Mouse (Mus musculus) cerebellum, adult 2 months (tissue): ENCODE data around the gene Ankrd36. TPM values are rescaled to one million over a fixed set of nuclear protein-coding genes. Genes with fewer than 3 reads are reported as not detected.
"Not testable (repeated sequence)": the region's sequence is repeated elsewhere in the genome, so short reads cannot be mapped to it uniquely, and the experiment has no call there.

Source experiments
- DNase-seq, 2 experiments: peaks; one replicate each; pipeline ENCODE4 v3.0.0; 2021
- H3K27ac ChIP-seq: fragments of 200-500 bp; 2 replicates; pipeline ENCODE4 v1.5.1; 2012; ENCODE audit warnings: low read length, control low read depth, inconsistent platforms; ENCODE audit not compliant: insufficient read depth
- H3K27me3 ChIP-seq: fragments of 200-500 bp; 2 replicates; pipeline ENCODE4 v1.6.1; 2012; ENCODE audit warnings: inconsistent platforms, mild to moderate bottlenecking, low read length, moderate library complexity; ENCODE audit not compliant: control insufficient read depth, insufficient read depth
- H3K4me1 ChIP-seq: fragments of 200-500 bp; 2 replicates; pipeline ENCODE4 v1.6.1; 2011; ENCODE audit warnings: low read length; ENCODE audit not compliant: control insufficient read depth, insufficient read depth
- H3K4me3 ChIP-seq: fragments of 200-500 bp; replicated peaks from 2 replicates; pipeline ENCODE3; 2011; ENCODE audit warnings: mild to moderate bottlenecking, low read depth, low read length, control low read depth; ENCODE audit not compliant: insufficient read depth
- CTCF ChIP-seq: fragments of 200-500 bp; IDR thresholded peaks from 2 replicates; pipeline ENCODE4 v1.5.1; 2011; ENCODE audit warnings: low read depth, mild to moderate bottlenecking, control low read depth, low read length, moderate library complexity, borderline replicate concordance; ENCODE audit not compliant: insufficient read depth
- POLR2A ChIP-seq: fragments of 200-500 bp; IDR thresholded peaks from 2 replicates; pipeline ENCODE4 v1.6.1; 2011; ENCODE audit warnings: low read length, control low read depth, borderline replicate concordance; ENCODE audit not compliant: insufficient read depth
- WGBS: fragments of 180-500 bp; shearing (Covaris S2); methylation state at CpG from one replicate; pipeline ENCODE4 v1.1.7; 2018; 5-methylcytosine and 5-hydroxymethylcytosine counted together
- polyA plus RNA-seq: library from polyadenylated mRNA; depleted of rRNA; stranded (reverse); fragments of >200 nt; gene quantifications from 2 replicates; pipeline ENCODE4 v1.2.3, GENCODE M21; 2012

The Ankrd36 gene
- polyA plus RNA-seq, 1 experiment: not detected

- TF ChIP-seq POLR2A: no peak
- no peak for TF ChIP-seq CTCF
Observed at GRCm38 (mm10) chr11:5526573-5527439, 42.7 kb upstream of the Ankrd36 start.

DNA sequence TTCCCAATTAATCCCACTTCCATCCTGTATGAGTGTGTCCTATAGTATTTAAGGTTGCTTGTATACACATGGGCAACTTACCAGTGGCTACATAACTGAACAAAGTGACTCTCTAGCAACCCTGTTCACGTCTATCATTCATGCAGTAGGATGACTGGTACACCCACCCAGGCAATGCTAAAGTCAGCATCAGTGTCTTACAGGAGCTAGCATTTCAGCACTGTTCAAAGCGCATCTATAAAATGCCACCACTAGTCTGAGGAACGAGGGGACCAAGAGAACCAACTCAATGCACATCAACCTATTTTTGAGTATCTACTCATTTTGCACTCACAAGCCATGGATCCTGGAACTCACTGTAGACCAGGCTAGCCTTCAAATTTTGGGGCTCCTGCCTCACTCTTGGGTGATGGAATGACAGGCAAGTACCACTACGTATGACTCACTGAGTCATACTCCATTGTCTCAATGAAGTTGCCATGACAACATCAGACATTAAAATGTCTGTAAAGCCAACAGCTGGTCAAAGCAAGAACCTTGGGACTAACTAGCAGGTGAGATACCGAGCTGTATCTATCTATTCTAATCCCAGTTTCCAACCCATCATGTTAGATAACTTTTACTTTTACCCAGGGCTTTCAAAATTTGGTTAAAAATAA lies 41.5 kb upstream of the Ankrd36 start:
- Histone ChIP-seq H3K4me3 (no peak overlapping the region), H3K27me3 (no peaks in the 10 kb centered on the region), H3K27ac (no peak overlapping the region), H3K4me1 (peaks cover 7% of the 10 kb centered on the region; the same call in 1 of the 2 replicates)
- no peak for DNase-seq
- 75% methylated on average over 5 of the region's 5 CpGs for WGBS
- TF ChIP-seq POLR2A: no peak
- no peak for TF ChIP-seq CTCF

More at GRCm38 (mm10) chr11:5526573-5527439, 42.7 kb upstream of the Ankrd36 start:
- DNase-seq: no peak
- peaks cover 7% of the 10 kb centered on the region; the same call in 1 of the 2 replicates for H3K4me1 ChIP-seq
- no peak overlapping the region for H3K27ac ChIP-seq
- no peak overlapping the region for H3K4me3 ChIP-seq
- 86% methylated on average over 7 of the region's 7 CpGs for WGBS
- H3K27me3 ChIP-seq: no peaks in the 10 kb centered on the region

GRCm38 (mm10) chr11:5528841-5529240 lies 40.6 kb upstream of the Ankrd36 start:
- Histone ChIP-seq H3K27me3 (no peaks in the 10 kb centered on the region), H3K4me1 (peaks cover 3% of the 10 kb centered on the region; the same call in 1 of the 2 replicates), H3K27ac (no peak overlapping the region), H3K4me3 (no peak overlapping the region)
- WGBS: 35% methylated on average over 5 of the region's 5 CpGs
- no peak for TF ChIP-seq CTCF
- no peak for TF ChIP-seq POLR2A
- no peak for DNase-seq

DNA sequence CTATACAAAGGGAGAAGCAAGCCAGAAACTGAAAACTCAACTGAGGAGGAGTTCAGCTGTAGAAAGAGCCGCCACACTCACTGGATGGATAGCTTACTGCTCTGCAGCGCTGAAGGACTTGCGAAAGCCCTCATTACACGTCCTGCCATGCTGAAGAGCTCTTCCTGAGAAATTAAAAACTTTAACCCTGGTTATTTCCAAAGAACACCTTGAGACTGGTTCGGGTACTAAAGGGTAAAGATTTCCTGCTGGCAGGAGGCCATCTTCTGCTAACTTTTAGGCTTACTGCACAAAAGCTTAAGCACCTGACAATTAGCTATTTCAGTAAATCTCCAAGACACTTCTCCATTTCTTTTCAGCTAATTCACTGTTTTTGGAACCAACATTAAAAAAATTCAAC lies 39.3 kb upstream of the Ankrd36 start:
- Histone ChIP-seq H3K27me3 (no peaks in the 10 kb centered on the region), H3K4me3 (no peak overlapping the region), H3K27ac (no peak overlapping the region), H3K4me1 (no peaks in the 10 kb centered on the region)
- DNase-seq: no peak
- WGBS: 78% methylated on average over 5 of the region's 5 CpGs
- TF ChIP-seq CTCF (no peak), POLR2A (no peak)

- 72% methylated on average over 6 of the region's 6 CpGs for WGBS
- Histone ChIP-seq H3K4me3 (no peak overlapping the region), H3K27me3 (no peaks in the 10 kb centered on the region), H3K4me1 (no peaks in the 10 kb centered on the region), H3K27ac (no peak overlapping the region)
- TF ChIP-seq CTCF: no peak
- TF ChIP-seq POLR2A: no peak
- DNase-seq: no peak
Observed at GRCm38 (mm10) chr11:5530717-5531116, 38.8 kb upstream of the Ankrd36 start.

- WGBS: 82% methylated on average over 5 of the region's 5 CpGs
Observed at GRCm38 (mm10) chr11:5533108-5533507, 36.4 kb upstream of the Ankrd36 start.

DNA sequence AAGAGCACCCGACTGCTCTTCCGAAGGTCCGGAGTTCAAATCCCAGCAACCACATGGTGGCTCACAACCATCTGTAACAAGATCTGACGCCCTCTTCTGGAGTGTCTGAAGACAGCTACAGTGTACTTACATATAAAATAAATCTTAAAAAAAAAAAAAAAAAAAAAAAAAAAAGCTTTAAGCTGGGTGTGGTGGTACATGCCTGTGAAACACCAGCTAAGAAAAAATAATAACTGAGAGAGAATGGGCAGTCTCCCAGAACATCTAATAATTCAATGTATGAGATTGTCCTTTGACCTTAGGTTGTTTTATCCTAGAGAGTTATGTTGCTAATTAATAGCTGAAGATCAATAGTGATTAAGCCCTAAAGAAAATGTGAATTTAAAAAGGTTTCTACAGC lies 32.0 kb upstream of the Ankrd36 start:
- H3K4me1 ChIP-seq, DNase-seq, H3K4me3 ChIP-seq, H3K27ac ChIP-seq, H3K27me3 ChIP-seq: not testable (repeated sequence)
- WGBS: 78% methylated on average over 4 of the region's 4 CpGs

More at GRCm38 (mm10) chr11:5533108-5533507, 36.4 kb upstream of the Ankrd36 start:
- H3K4me1 ChIP-seq: no peaks in the 10 kb centered on the region
- H3K27ac ChIP-seq: no peak overlapping the region
- H3K27me3 ChIP-seq: no peaks in the 10 kb centered on the region
- DNase-seq: no peak
- no peak overlapping the region for H3K4me3 ChIP-seq
- TF ChIP-seq CTCF: no peak
- TF ChIP-seq POLR2A: no peak

DNA sequence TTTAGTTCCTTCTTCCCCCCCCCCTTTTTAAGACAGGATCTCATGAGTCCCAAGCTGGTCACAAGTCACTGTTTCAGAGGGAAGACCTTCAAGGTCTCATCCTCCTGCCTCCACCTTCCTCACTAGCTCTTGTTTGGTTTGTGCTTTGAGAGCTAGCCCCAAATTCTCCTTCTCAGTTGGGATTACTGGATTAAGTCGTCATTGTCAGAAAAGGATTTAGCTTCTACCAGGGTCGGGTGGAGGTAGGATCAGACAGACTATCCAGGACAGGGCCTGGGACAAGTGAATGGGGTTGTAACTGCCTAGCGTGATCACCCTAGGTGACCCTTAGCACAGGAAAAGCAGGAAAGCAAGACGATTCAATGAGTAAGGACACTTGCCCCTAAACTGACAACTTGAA lies 29.2 kb upstream of the Ankrd36 start:
- no peak overlapping the region for H3K27ac ChIP-seq
- H3K4me3 ChIP-seq: no peak overlapping the region
- H3K4me1 ChIP-seq: no peaks in the 10 kb centered on the region
- DNase-seq: no peak
- no peaks in the 10 kb centered on the region for H3K27me3 ChIP-seq
- WGBS: 43% methylated on average over 4 of the region's 4 CpGs
- no peak for TF ChIP-seq CTCF
- no peak for TF ChIP-seq POLR2A
